Mouse (Mus musculus) cerebellum, adult (tissue): ENCODE measurements around the gene Reep3.

Source experiments
- ATAC-seq: cut with Nextera tagmentation; 2 replicates; pipeline ENCODE4 v1.9.2; 2017; ENCODE audit warnings: mild to moderate bottlenecking, moderate library complexity, mixed read lengths; ENCODE audit not compliant: insufficient number of reproducible peaks, low FRiP score, low TSS enrichment

Reep3 gene

GRCm38 (mm10) chr10:66983043-66983442 lies 113.7 kb downstream of the Reep3 start:
- ATAC-seq, result no peak

GRCm38 (mm10) chr10:66978215-66978614 lies 118.5 kb downstream of the Reep3 start:
- no peak for ATAC-seq

GRCm38 (mm10) chr10:66977093-66977492 lies 119.7 kb downstream of the Reep3 start:
- no peak for ATAC-seq

- no peak for ATAC-seq
Measured at GRCm38 (mm10) chr10:66975451-66975850, 121.3 kb downstream of the Reep3 start.

- no peak for ATAC-seq
Measured at GRCm38 (mm10) chr10:66974417-66974816, 122.3 kb downstream of the Reep3 start.

GRCm38 (mm10) chr10:66973866-66974265 lies 122.9 kb downstream of the Reep3 start:
- ATAC-seq, result no peak

- no peak for ATAC-seq
Measured at GRCm38 (mm10) chr10:66973274-66973673, 123.5 kb downstream of the Reep3 start.

- no peak for ATAC-seq
Measured at GRCm38 (mm10) chr10:66970336-66971115, 126.2 kb downstream of the Reep3 start.

GRCm38 (mm10) chr10:66969581-66969980 lies 127.2 kb downstream of the Reep3 start:
- no peak for ATAC-seq

- no peak for ATAC-seq
Measured at GRCm38 (mm10) chr10:66969081-66969480, 127.7 kb downstream of the Reep3 start.

- no peak for ATAC-seq
Measured at GRCm38 (mm10) chr10:66968541-66968940, 128.2 kb downstream of the Reep3 start.

GRCm38 (mm10) chr10:66966391-66967109 lies 130.2 kb downstream of the Reep3 start:
- ATAC-seq, result no peak

- no peak for ATAC-seq
Measured at GRCm38 (mm10) chr10:66960136-66960535, 136.6 kb downstream of the Reep3 start.
